Mouse (Mus musculus) liver (tissue): ENCODE data around the gene Fbxo39.

Experiments
- DNase-seq: peaks from one replicate; pipeline ENCODE4 v3.0.0-alpha.2; 2020; ENCODE audit warnings: mixed read lengths

Fbxo39 gene

GRCm38 (mm10) chr11:72366126-72366525, 51.9 kb downstream of the Fbxo39 start:
- DNase-seq, result no peak

DNA sequence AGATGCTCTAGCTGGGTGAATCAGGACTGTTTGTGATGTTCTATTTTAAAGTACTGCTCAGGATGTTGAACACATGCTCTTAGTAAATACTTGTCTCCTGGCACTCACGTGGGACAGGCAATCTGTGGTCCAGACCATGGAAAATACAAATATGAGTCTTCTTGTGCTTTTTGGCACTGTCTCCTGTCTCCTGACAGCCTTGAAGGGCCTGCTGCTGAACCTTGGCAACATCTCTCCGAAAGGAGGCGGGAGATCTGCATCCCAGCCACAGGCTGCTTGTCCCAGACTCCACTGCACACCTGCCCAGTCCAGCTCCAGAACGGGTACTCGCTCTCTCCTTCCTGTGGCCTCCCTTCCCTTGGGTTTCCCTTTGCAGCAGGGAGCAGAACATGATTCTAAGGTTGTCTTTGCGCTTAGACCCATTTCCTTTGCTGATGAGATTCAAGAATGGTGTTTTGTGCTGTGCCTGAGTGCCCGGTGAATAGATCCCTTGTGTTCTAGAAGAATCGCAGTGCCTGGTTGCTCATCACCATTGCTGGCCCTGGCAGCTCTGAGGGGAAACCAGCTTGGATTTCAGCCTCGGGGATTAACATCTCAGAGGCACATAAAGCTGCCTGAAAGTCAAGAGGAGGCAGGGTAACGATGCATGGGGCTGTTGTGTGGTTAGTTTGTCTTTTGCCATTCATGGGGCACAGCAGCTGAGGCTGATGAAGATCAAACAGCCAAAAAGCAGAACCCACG, 53.9 kb downstream of the Fbxo39 start:
- no peak for DNase-seq
